Mouse (Mus musculus): ENCODE data around the gene Ccdc6. TPM values are rescaled to one million over a fixed set of nuclear protein-coding genes. Genes with fewer than 3 reads are reported as not detected.
A peak's percentile ranks its signal among the peaks of the same experiment; 100 is the strongest.

The Ccdc6 gene
- total RNA-seq, 1 experiment = 21.3 TPM

DNA sequence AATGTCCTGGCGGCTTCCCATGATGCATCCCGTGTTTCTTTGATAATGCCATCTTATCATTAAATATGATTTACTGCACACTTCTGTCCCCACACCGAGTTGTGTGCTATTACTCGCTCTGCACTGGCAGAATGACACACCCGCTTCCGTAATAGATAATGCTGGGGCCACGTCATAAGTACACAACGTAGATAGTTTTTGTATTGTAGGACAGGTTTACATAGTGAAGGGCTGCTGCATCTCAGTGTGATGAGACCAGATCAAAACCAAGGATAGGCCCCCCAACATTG is 24.4 kb downstream of the Ccdc6 start:
- in situ Hi-C loops (cut with MboI; ENCODE audit: low sequenced_read_pairs in 2 of 2, unreplicated experiment in 2 of 2) = no loop called here
- Histone ChIP-seq H3K4me3 (ENCODE audit: insufficient read depth in 1 of 2, low read depth in 1 of 2, low read length in 2 of 2, poor library complexity in 1 of 2, severe bottlenecking in 1 of 2) (no peak overlapping the region), H3K27ac (ENCODE audit: insufficient read depth, low read depth, low read length, poor library complexity, severe bottlenecking) (no peak overlapping the region), H3K4me1 (ENCODE audit: control insufficient read depth in 2 of 2, insufficient read depth in 2 of 2, low read length in 2 of 2, poor library complexity in 1 of 2) (peaks cover 0 to 5% of the 10 kb centered on the region in 2 experiments; a peak in 2 of 4 replicates), H3K36me3 (ENCODE audit: control insufficient read depth, insufficient read depth, low read length, poor library complexity, severe bottlenecking) (peaks cover 3% of the 10 kb centered on the region; the same call in 1 of the 2 replicates), H3K9ac (ENCODE audit: insufficient read depth, low read depth, low read length, poor library complexity, severe bottlenecking) (no peak overlapping the region), H3K9me3 (ENCODE audit: control insufficient read depth, insufficient read depth, low read depth, low read length) (no peaks in the 10 kb centered on the region)
- DNase-seq (ENCODE audit: low read depth, low spot score) = no peak
- TF ChIP-seq CHD2 (IDR thresholded peaks at IDR 0.05; ENCODE audit: low read depth, low read length) (no peak), ZC3H11A (IDR thresholded peaks at IDR 0.05; ENCODE audit: borderline replicate concordance, low read depth, low read length) (no peak), MAFK (IDR thresholded peaks at IDR 0.05; ENCODE audit: insufficient read depth, low read depth, low read length) (no peak), HCFC1 (IDR thresholded peaks at IDR 0.05; ENCODE audit: borderline replicate concordance, insufficient read depth, low read length) (no peak), ZNF384 (IDR thresholded peaks at IDR 0.05; ENCODE audit: low read depth, low read length) (no peak)

DNA sequence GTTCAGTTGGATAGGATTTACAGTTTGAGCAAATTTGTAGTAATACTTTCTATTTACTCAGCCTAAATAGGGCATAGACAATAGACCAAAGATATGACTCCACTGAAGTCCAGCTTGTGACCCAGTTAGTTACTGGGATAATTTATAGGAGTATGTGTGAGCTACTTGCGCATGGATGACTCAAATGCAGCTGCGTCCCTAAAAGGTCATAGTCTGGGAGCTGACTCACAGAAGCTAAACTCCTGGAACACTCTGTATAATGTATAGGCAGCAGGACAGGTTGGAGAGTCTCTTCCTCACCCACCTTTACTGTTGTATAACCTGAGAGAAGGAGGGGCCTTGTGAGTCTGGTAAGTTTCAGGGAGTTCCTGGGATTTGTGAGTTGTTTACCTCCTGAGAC is 26.5 kb downstream of the Ccdc6 start:
- Histone ChIP-seq H3K9me3 (ENCODE audit: control insufficient read depth, insufficient read depth, low read depth, low read length) (no peaks in the 10 kb centered on the region), H3K4me1 (ENCODE audit: control insufficient read depth in 2 of 2, insufficient read depth in 2 of 2, low read length in 2 of 2, poor library complexity in 1 of 2) (peaks cover 0 to 5% of the 10 kb centered on the region in 2 experiments; a peak in 2 of 4 replicates), H3K36me3 (ENCODE audit: control insufficient read depth, insufficient read depth, low read length, poor library complexity, severe bottlenecking) (peaks cover 2% of the 10 kb centered on the region; the same call in 1 of the 2 replicates), H3K27ac (ENCODE audit: insufficient read depth, low read depth, low read length, poor library complexity, severe bottlenecking) (no peak overlapping the region), H3K9ac (ENCODE audit: insufficient read depth, low read depth, low read length, poor library complexity, severe bottlenecking) (no peak overlapping the region), H3K4me3 (ENCODE audit: insufficient read depth in 1 of 2, low read depth in 1 of 2, low read length in 2 of 2, poor library complexity in 1 of 2, severe bottlenecking in 1 of 2) (no peak overlapping the region)
- DNase-seq (ENCODE audit: low read depth, low spot score) = no peak
- in situ Hi-C loops (cut with MboI; ENCODE audit: low sequenced_read_pairs in 2 of 2, unreplicated experiment in 2 of 2) = no loop called here
- no peak for TF ChIP-seq MAFK (IDR thresholded peaks at IDR 0.05; ENCODE audit: insufficient read depth, low read depth, low read length)
- TF ChIP-seq CHD2 (IDR thresholded peaks at IDR 0.05; ENCODE audit: low read depth, low read length) = no peak
- TF ChIP-seq HCFC1 (IDR thresholded peaks at IDR 0.05; ENCODE audit: borderline replicate concordance, insufficient read depth, low read length) = no peak
- no peak for TF ChIP-seq ZNF384 (IDR thresholded peaks at IDR 0.05; ENCODE audit: low read depth, low read length)
- TF ChIP-seq ZC3H11A (IDR thresholded peaks at IDR 0.05; ENCODE audit: borderline replicate concordance, low read depth, low read length) = no peak

DNA sequence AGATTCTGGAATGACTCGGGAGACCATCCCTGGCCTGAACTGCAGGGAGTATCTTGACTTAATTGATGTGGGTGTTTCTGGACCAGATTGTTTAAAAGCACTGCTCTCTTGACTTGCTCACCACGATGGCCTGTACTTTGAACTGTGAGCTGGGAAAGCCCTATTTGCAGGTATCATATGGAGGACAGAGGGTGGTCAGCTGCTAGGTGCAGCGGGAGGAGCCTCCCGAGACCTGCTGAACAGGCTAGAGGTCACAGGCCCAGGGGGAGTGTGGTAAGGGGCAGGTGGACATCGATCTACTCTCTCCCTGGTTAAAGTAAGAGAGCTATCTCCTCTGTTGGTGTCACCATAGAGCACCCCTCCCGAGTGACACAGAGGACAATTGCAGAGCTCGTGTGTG is 28.6 kb downstream of the Ccdc6 start:
- in situ Hi-C loops (cut with MboI; ENCODE audit: low sequenced_read_pairs in 2 of 2, unreplicated experiment in 2 of 2) = no loop called here
- Histone ChIP-seq H3K27ac (ENCODE audit: insufficient read depth, low read depth, low read length, poor library complexity, severe bottlenecking) (no peak overlapping the region), H3K4me1 (ENCODE audit: control insufficient read depth in 2 of 2, insufficient read depth in 2 of 2, low read length in 2 of 2, poor library complexity in 1 of 2) (peaks cover 0 to 3% of the 10 kb centered on the region in 2 experiments; a peak in 2 of 4 replicates), H3K9ac (ENCODE audit: insufficient read depth, low read depth, low read length, poor library complexity, severe bottlenecking) (no peak overlapping the region), H3K4me3 (ENCODE audit: insufficient read depth in 1 of 2, low read depth in 1 of 2, low read length in 2 of 2, poor library complexity in 1 of 2, severe bottlenecking in 1 of 2) (no peak overlapping the region), H3K36me3 (ENCODE audit: control insufficient read depth, insufficient read depth, low read length, poor library complexity, severe bottlenecking) (peaks cover 5% of the 10 kb centered on the region; the same call in 1 of the 2 replicates), H3K9me3 (ENCODE audit: control insufficient read depth, insufficient read depth, low read depth, low read length) (no peaks in the 10 kb centered on the region)
- TF ChIP-seq ZNF384 (IDR thresholded peaks at IDR 0.05; ENCODE audit: low read depth, low read length) = no peak
- TF ChIP-seq ZC3H11A (IDR thresholded peaks at IDR 0.05; ENCODE audit: borderline replicate concordance, low read depth, low read length) = no peak
- no peak for TF ChIP-seq HCFC1 (IDR thresholded peaks at IDR 0.05; ENCODE audit: borderline replicate concordance, insufficient read depth, low read length)
- no peak for TF ChIP-seq CHD2 (IDR thresholded peaks at IDR 0.05; ENCODE audit: low read depth, low read length)
- no peak for TF ChIP-seq MAFK (IDR thresholded peaks at IDR 0.05; ENCODE audit: insufficient read depth, low read depth, low read length)
- no peak for DNase-seq (ENCODE audit: low read depth, low spot score)

DNA sequence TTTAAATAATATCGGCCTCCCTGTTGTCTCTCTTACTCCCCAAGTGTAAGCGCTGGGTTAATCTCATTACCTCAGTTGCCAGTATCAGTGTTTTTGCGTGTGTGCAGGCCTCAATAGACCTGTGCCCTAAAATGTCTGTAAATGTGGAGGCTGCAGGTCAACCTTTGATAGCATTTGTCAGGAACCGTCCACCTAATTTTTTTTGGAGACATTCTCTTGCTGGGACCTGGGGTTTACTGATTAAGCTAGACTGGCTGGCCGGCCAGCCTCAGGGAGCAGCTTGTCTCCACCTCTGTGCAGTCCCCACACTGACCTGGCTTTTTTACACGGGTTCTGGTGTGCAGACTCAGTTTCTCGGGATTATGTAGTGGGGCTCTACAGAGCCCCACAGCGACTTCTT is 30.4 kb downstream of the Ccdc6 start:
- Histone ChIP-seq H3K27ac (ENCODE audit: insufficient read depth, low read depth, low read length, poor library complexity, severe bottlenecking) (no peak overlapping the region), H3K4me1 (ENCODE audit: control insufficient read depth in 2 of 2, insufficient read depth in 2 of 2, low read length in 2 of 2, poor library complexity in 1 of 2) (peaks cover 7% of the 10 kb centered on the region in 2 experiments; a peak in 3 of 4 replicates), H3K9me3 (ENCODE audit: control insufficient read depth, insufficient read depth, low read depth, low read length) (no peaks in the 10 kb centered on the region), H3K9ac (ENCODE audit: insufficient read depth, low read depth, low read length, poor library complexity, severe bottlenecking) (no peak overlapping the region), H3K36me3 (ENCODE audit: control insufficient read depth, insufficient read depth, low read length, poor library complexity, severe bottlenecking) (peaks cover 3% of the 10 kb centered on the region; the same call in 1 of the 2 replicates), H3K4me3 (ENCODE audit: insufficient read depth in 1 of 2, low read depth in 1 of 2, low read length in 2 of 2, poor library complexity in 1 of 2, severe bottlenecking in 1 of 2) (no peak overlapping the region)
- no peak for TF ChIP-seq HCFC1 (IDR thresholded peaks at IDR 0.05; ENCODE audit: borderline replicate concordance, insufficient read depth, low read length)
- no peak for TF ChIP-seq ZNF384 (IDR thresholded peaks at IDR 0.05; ENCODE audit: low read depth, low read length)
- no peak for TF ChIP-seq MAFK (IDR thresholded peaks at IDR 0.05; ENCODE audit: insufficient read depth, low read depth, low read length)
- TF ChIP-seq CHD2 (IDR thresholded peaks at IDR 0.05; ENCODE audit: low read depth, low read length) = no peak
- TF ChIP-seq ZC3H11A (IDR thresholded peaks at IDR 0.05; ENCODE audit: borderline replicate concordance, low read depth, low read length) = no peak
- DNase-seq (ENCODE audit: low read depth, low spot score) = no peak
- in situ Hi-C loops (cut with MboI; ENCODE audit: low sequenced_read_pairs in 2 of 2, unreplicated experiment in 2 of 2) = no loop called here

- no peak for DNase-seq (ENCODE audit: low read depth, low spot score)
- TF ChIP-seq HCFC1 (IDR thresholded peaks at IDR 0.05; ENCODE audit: borderline replicate concordance, insufficient read depth, low read length) (no peak), ZNF384 (IDR thresholded peaks at IDR 0.05; ENCODE audit: low read depth, low read length) (peak; percentile 96)
- peaks cover 3% of the 10 kb centered on the region; the same call in 1 of the 2 replicates for H3K36me3 ChIP-seq (ENCODE audit: control insufficient read depth, insufficient read depth, low read length, poor library complexity, severe bottlenecking)
- H3K9me3 ChIP-seq (ENCODE audit: control insufficient read depth, insufficient read depth, low read depth, low read length) = no peaks in the 10 kb centered on the region
- no peak overlapping the region for H3K4me3 ChIP-seq (ENCODE audit: insufficient read depth in 1 of 2, low read depth in 1 of 2, low read length in 2 of 2, poor library complexity in 1 of 2, severe bottlenecking in 1 of 2)
- no peak overlapping the region for H3K27ac ChIP-seq (ENCODE audit: insufficient read depth, low read depth, low read length, poor library complexity, severe bottlenecking)
- in situ Hi-C loops (cut with MboI; ENCODE audit: low sequenced_read_pairs in 2 of 2, unreplicated experiment in 2 of 2) = no loop called here
- no peak overlapping the region for H3K9ac ChIP-seq (ENCODE audit: insufficient read depth, low read depth, low read length, poor library complexity, severe bottlenecking)
- H3K4me1 ChIP-seq (ENCODE audit: control insufficient read depth in 2 of 2, insufficient read depth in 2 of 2, low read length in 2 of 2, poor library complexity in 1 of 2) = peaks cover 11 to 14% of the 10 kb centered on the region in 2 experiments; a peak in 3 of 4 replicates
Observed at GRCm38 (mm10) chr10:70128408-70128807, 31.5 kb downstream of the Ccdc6 start.
